Mouse (Mus musculus) myocyte (in vitro differentiated cells): ENCODE data around the gene Kcnn3.

ENCODE experiments used
- E2F4 ChIP-seq: IDR thresholded peaks from one replicate; pipeline ENCODE4 v1.6.1; 2011; ENCODE audit warnings: mild to moderate bottlenecking, control low read depth, moderate library complexity; ENCODE audit not compliant: insufficient read depth
- MAX ChIP-seq: IDR thresholded peaks from one replicate; pipeline ENCODE4 v1.6.1; 2011; ENCODE audit warnings: low read depth, mild to moderate bottlenecking, control low read depth
- MYOD1 ChIP-seq, 3 experiments: IDR thresholded peaks; one replicate each; pipeline ENCODE4 v1.6.1; 2011; ENCODE audit warnings: control low read depth in 2 of 3, low read depth in 2 of 3, mild to moderate bottlenecking in 2 of 3, moderate library complexity in 1 of 3; ENCODE audit not compliant: insufficient read length in 2 of 3, control insufficient read depth in 1 of 3
- POLR2A ChIP-seq: IDR thresholded peaks from one replicate; pipeline ENCODE4 v1.6.1; 2011; ENCODE audit warnings: low read depth, mild to moderate bottlenecking, control low read depth, moderate library complexity; ENCODE audit not compliant: insufficient read length
- REST ChIP-seq: IDR thresholded peaks from one replicate; pipeline ENCODE4 v1.6.1; 2011; ENCODE audit warnings: mild to moderate bottlenecking, control low read depth, moderate library complexity; ENCODE audit not compliant: insufficient read depth, insufficient read length
- TCF3 ChIP-seq: IDR thresholded peaks from one replicate; pipeline ENCODE4 v1.6.1; 2011; ENCODE audit warnings: low read depth, control low read depth; ENCODE audit not compliant: insufficient read length
- USF1 ChIP-seq: IDR thresholded peaks from one replicate; pipeline ENCODE4 v1.6.1; 2011; ENCODE audit warnings: low read depth, mild to moderate bottlenecking, control low read depth, moderate library complexity

- TF ChIP-seq POLR2A (no peak), MAX (no peak), USF1 (no peak), E2F4 (no peak), MYOD1 (IDR thresholded peaks at IDR 0.05; ENCODE audit: control insufficient read depth in 1 of 3, insufficient read length in 2 of 3, low read depth in 2 of 3) (peak; percentile 82 to 87 (median 82)), REST (no peak), TCF3 (peak; percentile 28)
Measured at GRCm38 (mm10) chr3:89522450-89523128, 2.6 kb downstream of the Kcnn3 start.
